Mouse (Mus musculus) CH12.LX (cell line): ENCODE results near the gene Tada2b. TPM values are rescaled to one million over a fixed set of nuclear protein-coding genes. Genes with fewer than 3 reads are reported as not detected.

Source experiments
- DNase-seq: peaks from one replicate; pipeline ENCODE4 v3.0.0-alpha.2; 2013; ENCODE audit errors: extremely low read depth
- H3K27ac ChIP-seq: 2 replicates; pipeline ENCODE4 v1.5.1; 2012; ENCODE audit warnings: low read depth, mild to moderate bottlenecking, control low read depth, moderate library complexity; ENCODE audit not compliant: insufficient read depth
- H3K27me3 ChIP-seq: replicated peaks from 2 replicates; pipeline ENCODE3; 2012; ENCODE audit warnings: inconsistent platforms
- H3K36me3 ChIP-seq, 2 experiments: replicated peaks in 1 of 2; 2 replicates each; pipeline versions ENCODE3 to v1.6.1; 2012; ENCODE audit warnings: inconsistent platforms in 1 of 2, low read length in 1 of 2, mild to moderate bottlenecking in 1 of 2, mixed read lengths in 1 of 2, moderate library complexity in 1 of 2; ENCODE audit not compliant: control insufficient read depth in 1 of 2, insufficient read depth in 1 of 2
- H3K4me1 ChIP-seq, 2 experiments: 2 replicates each; pipeline ENCODE4 v1.6.1; 2012; ENCODE audit warnings: inconsistent platforms in 1 of 2, moderate library complexity in 1 of 2; ENCODE audit not compliant: insufficient read depth in 2 of 2, control insufficient read depth in 1 of 2
- H3K4me2 ChIP-seq: 2 replicates; pipeline ENCODE4 v1.6.1; 2012; ENCODE audit warnings: low read depth, mild to moderate bottlenecking, control low read depth; ENCODE audit not compliant: poor library complexity, insufficient read depth, severe bottlenecking
- H3K4me3 ChIP-seq, 3 experiments: fragments of 150-350 bp in 1 of 3; sonication (generic) in 1 of 3; replicated peaks in 1 of 3; 2 replicates each; pipeline versions ENCODE3 to v1.5.1; 2011 to 2012; ENCODE audit warnings: low read depth in 2 of 3, low read length in 2 of 3, mild to moderate bottlenecking in 2 of 3, moderate library complexity in 2 of 3, control low read depth in 1 of 3, improper control_type of control experiment in 1 of 3, inconsistent platforms in 1 of 3, mixed read lengths in 1 of 3; ENCODE audit not compliant: poor library complexity in 1 of 3
- H3K79me2 ChIP-seq: replicated peaks from 2 replicates; pipeline ENCODE4 v1.6.1; 2012; ENCODE audit warnings: mild to moderate bottlenecking, moderate library complexity; ENCODE audit not compliant: control insufficient read depth, poor library complexity, insufficient read depth, severe bottlenecking; ENCODE audit errors: extremely low read depth
- H3K9ac ChIP-seq: 2 replicates; pipeline ENCODE4 v1.6.1; 2012; ENCODE audit warnings: low read depth, mild to moderate bottlenecking, control low read depth, moderate library complexity; ENCODE audit not compliant: insufficient read depth
- H3K9me3 ChIP-seq: replicated peaks from 2 replicates; pipeline ENCODE3; 2012; ENCODE audit warnings: low read length, inconsistent platforms, mixed read lengths
- MAX ChIP-seq: IDR thresholded peaks from 2 replicates; pipeline ENCODE4 v1.6.1; 2011; ENCODE audit warnings: low read length, improper control_type of control experiment
- POLR2A ChIP-seq: IDR thresholded peaks from 2 replicates; pipeline ENCODE4 v1.6.1; 2011; ENCODE audit warnings: low read depth, mild to moderate bottlenecking, improper control_type of control experiment, low read length
- ZNF384 ChIP-seq: IDR thresholded peaks from 2 replicates; pipeline ENCODE4 v1.6.1; 2012; ENCODE audit warnings: low read depth, low read length, improper control_type of control experiment, inconsistent platforms
- dilution Hi-C: fragments of 300-500 bp; cut with MboI; formaldehyde crosslinking; loops from 2 replicates; pipeline ENCODE4 v1.14.3; 2020; ENCODE audit warnings: low sequenced_read_pairs; ENCODE audit not compliant: extremely low pct_unique_long_range_greater_than_20kb, extremely low pct_ligation_motif_present
- in situ Hi-C: fragments of 300-500 bp; cut with MboI; formaldehyde crosslinking; loops from 3 replicates; pipeline ENCODE4 v1.14.3; 2019; ENCODE audit warnings: low sequenced_read_pairs, low pct_ligation_motif_present, low pct_unique_long_range_greater_than_20kb, mixed read lengths
- polyA plus RNA-seq: library from polyadenylated mRNA; unstranded; fragments of >175 nt; gene quantifications from 2 replicates; pipeline ENCODE4 v1.2.1, GENCODE M21; 2012; ENCODE audit warnings: low read depth; ENCODE audit not compliant: insufficient read length
- total RNA-seq, 2 experiments: library from RNA; depleted of rRNA; stranded (reverse); fragments of 300-350 nt in 1 of 2; fragments of >200 nt in 1 of 2; gene quantifications; 2 replicates each; pipeline ENCODE4 v1.2.3; 2012 to 2014

Tada2b gene
- total and polyA plus RNA-seq, 3 experiments: 3.0 to 12.5 (median 4.8) TPM

GRCm38 (mm10) chr5:36424676-36425075 is 59.4 kb downstream of the Tada2b start:
- Histone ChIP-seq H3K9ac (no peak overlapping the region), H3K4me1 (no peaks in the 10 kb centered on the region), H3K27me3 (peaks cover 75% of the 10 kb centered on the region)
- TF ChIP-seq ZNF384: no peak
- TF ChIP-seq POLR2A: no peak
- no peak for TF ChIP-seq MAX
- TF ChIP-seq, all 38 proteins: peak for 0
- no peak overlapping the region for H3K4me3 ChIP-seq
- H3K36me3 ChIP-seq: no peaks in the 10 kb centered on the region
- in situ Hi-C loops: no loop called here
- H3K27ac ChIP-seq: no peak overlapping the region
- no peaks in the 10 kb centered on the region for H3K79me2 ChIP-seq
- peaks cover 3% of the 10 kb centered on the region for H3K9me3 ChIP-seq
- dilution Hi-C loops: no loop called here
- H3K4me2 ChIP-seq: no peak overlapping the region
- DNase-seq: no peak

Other genes with a start within 250 kb of the Tada2b start
- gene Sorcs2, start 86.1 kb downstream of the Tada2b start, total RNA-seq (2012; rRNA removed): 0.21 and 0.42 TPM in 2 replicates
- 0.46 and 0.55 TPM in 2 replicates for gene Sorcs2, start 86.1 kb downstream of the Tada2b start, total RNA-seq (2014; rRNA removed)
- gene Sorcs2, start 86.1 kb downstream of the Tada2b start, polyA plus RNA-seq: 1.2 and 1.6 TPM in 2 replicates
- 37.4 and 43.9 TPM in 2 replicates for gene Grpel1, start 19.3 kb downstream of the Tada2b start, total RNA-seq (2012; rRNA removed)
- 41.2 and 43.4 TPM in 2 replicates for gene Grpel1, start 19.3 kb downstream of the Tada2b start, total RNA-seq (2014; rRNA removed)
- 57.8 and 59.7 TPM in 2 replicates for gene Grpel1, start 19.3 kb downstream of the Tada2b start, polyA plus RNA-seq
- gene Ccdc96, start 303 bp upstream of the Tada2b start, total RNA-seq (2012; rRNA removed): 0.34 and 0.38 TPM in 2 replicates
- 0.05 and 0.26 TPM in 2 replicates for gene Ccdc96, start 303 bp upstream of the Tada2b start, total RNA-seq (2014; rRNA removed)
- 0.33 and 0.41 TPM in 2 replicates for gene Ccdc96, start 303 bp upstream of the Tada2b start, polyA plus RNA-seq
- 8.5 and 10.1 TPM in 2 replicates for gene Tbc1d14, start 109.0 kb upstream of the Tada2b start, total RNA-seq (2012; rRNA removed)
- 4.4 and 5.7 TPM in 2 replicates for gene Tbc1d14, start 109.0 kb upstream of the Tada2b start, total RNA-seq (2014; rRNA removed)
- gene Tbc1d14, start 109.0 kb upstream of the Tada2b start, polyA plus RNA-seq: 24.4 and 29.1 TPM in 2 replicates
- gene D5Ertd579e, start 211.7 kb upstream of the Tada2b start, total RNA-seq (2012; rRNA removed): 13.6 and 13.7 TPM in 2 replicates
- gene D5Ertd579e, start 211.7 kb upstream of the Tada2b start, total RNA-seq (2014; rRNA removed): 21.6 and 22.9 TPM in 2 replicates
- gene D5Ertd579e, start 211.7 kb upstream of the Tada2b start, polyA plus RNA-seq: 23.7 and 29.4 TPM in 2 replicates